Mouse (Mus musculus): ENCODE results near the gene Gpcpd1. TPM values are rescaled to one million over a fixed set of nuclear protein-coding genes. Genes with fewer than 3 reads are reported as not detected.

The Gpcpd1 gene
- polyA plus RNA-seq, 1 experiment from 2014 or later = 31.3 TPM

DNA sequence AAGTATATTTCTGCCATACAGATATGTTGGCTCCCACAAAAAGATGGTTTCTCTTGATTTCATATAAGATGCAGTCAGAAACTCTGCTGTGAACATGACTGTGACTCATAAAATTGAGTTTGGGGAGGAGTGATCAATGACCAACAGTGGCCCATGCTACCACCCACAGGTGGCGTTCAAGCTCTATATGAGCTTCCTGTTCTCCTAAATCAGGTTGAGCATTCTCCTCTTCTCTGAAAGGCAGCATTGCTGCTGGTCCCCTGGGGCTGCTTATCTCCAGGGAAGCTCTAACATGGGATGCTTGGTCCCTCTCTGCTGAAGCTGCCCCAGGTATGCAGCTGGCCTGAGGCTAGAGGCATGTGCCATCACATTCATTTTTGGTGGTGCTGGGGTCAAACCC lies 77.8 kb downstream of the Gpcpd1 start:
- no peaks in the 10 kb centered on the region for H3K27me3 ChIP-seq (ENCODE audit: control insufficient read depth, insufficient read depth, low read depth, low read length)
- ATAC-seq (ENCODE audit: low read depth) = no peak
- H3K27ac ChIP-seq (ENCODE audit: low read length) = no peak overlapping the region
- no peaks in the 10 kb centered on the region; the same call in 1 of the 2 replicates for H3K4me1 ChIP-seq (replicated peaks; ENCODE audit: control insufficient read depth, insufficient read depth, low read length)
- no peak overlapping the region for H3K4me3 ChIP-seq (ENCODE audit: low read length)
- H3K9ac ChIP-seq (ENCODE audit: low read length) = no peak overlapping the region
- no peak overlapping the region for H3K4me2 ChIP-seq (ENCODE audit: low read depth, low read length)
- WGBS = 90% methylated on average over 1 of the region's 1 CpGs
- no peaks in the 10 kb centered on the region for H3K9me3 ChIP-seq (ENCODE audit: control insufficient read depth, low read length)
- H3K36me3 ChIP-seq (ENCODE audit: control insufficient read depth, insufficient read depth, low read length) = no peaks in the 10 kb centered on the region

DNA sequence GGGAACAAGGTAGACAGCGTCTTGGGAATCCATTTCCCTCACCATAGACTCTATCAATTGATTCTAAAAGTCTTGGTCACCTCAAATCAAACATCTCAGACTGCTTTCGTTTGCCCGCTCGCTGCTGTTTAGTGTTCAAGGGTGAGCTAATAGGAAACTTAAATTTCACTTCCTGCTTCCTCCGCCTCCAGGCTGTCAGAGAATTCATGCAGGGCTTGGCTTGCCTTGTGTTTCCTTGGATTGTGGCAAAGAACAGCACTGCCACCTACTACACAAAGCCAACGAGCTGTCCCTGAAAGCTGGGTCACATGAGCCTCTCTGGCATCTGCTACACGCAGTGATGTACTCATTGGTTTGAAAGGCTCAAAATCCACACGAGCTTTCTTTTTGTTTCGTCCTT lies 78.3 kb downstream of the Gpcpd1 start:
- Histone ChIP-seq H3K36me3 (ENCODE audit: control insufficient read depth, insufficient read depth, low read length) (no peaks in the 10 kb centered on the region), H3K9ac (ENCODE audit: low read length) (no peak overlapping the region), H3K27me3 (ENCODE audit: control insufficient read depth, insufficient read depth, low read depth, low read length) (no peaks in the 10 kb centered on the region), H3K4me3 (ENCODE audit: low read length) (no peak overlapping the region), H3K9me3 (ENCODE audit: control insufficient read depth, low read length) (no peaks in the 10 kb centered on the region), H3K4me1 (replicated peaks; ENCODE audit: control insufficient read depth, insufficient read depth, low read length) (no peaks in the 10 kb centered on the region; the same call in 1 of the 2 replicates), H3K27ac (ENCODE audit: low read length) (no peak overlapping the region), H3K4me2 (ENCODE audit: low read depth, low read length) (no peak overlapping the region)
- WGBS = 66% methylated on average over 9 of the region's 9 CpGs
- ATAC-seq (ENCODE audit: low read depth) = no peak

DNA sequence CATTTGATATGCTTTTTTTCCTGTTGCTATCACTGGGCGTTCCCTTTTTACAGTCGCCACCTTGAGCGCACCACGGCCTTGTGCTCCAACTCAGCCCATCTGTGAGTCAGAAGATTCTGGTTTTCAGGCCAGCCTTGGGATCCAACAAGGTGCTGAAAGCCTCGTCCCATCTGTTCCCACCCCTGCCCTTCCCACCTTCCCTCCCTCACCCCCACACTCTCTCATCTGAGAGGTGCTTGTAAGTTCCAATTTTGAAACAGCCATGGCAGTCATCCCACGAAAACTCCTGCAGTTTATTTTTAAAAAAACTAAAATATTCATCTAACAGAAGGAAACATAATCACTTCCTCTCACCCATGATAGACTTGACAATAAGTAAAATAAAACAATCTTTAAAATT lies 80.0 kb downstream of the Gpcpd1 start:
- peak overlapping the region; percentile 16; the same call in 1 of the 2 replicates for H3K27ac ChIP-seq (ENCODE audit: low read length)
- H3K4me2 ChIP-seq (ENCODE audit: low read depth, low read length) = peak overlapping the region; percentile 4; the same call in 1 of the 2 replicates
- no peak overlapping the region; the same call in 1 of the 2 replicates for H3K4me3 ChIP-seq (ENCODE audit: low read length)
- H3K9ac ChIP-seq (ENCODE audit: low read length) = no peak overlapping the region
- H3K9me3 ChIP-seq (ENCODE audit: control insufficient read depth, low read length) = no peaks in the 10 kb centered on the region
- no peaks in the 10 kb centered on the region for H3K36me3 ChIP-seq (ENCODE audit: control insufficient read depth, insufficient read depth, low read length)
- no peaks in the 10 kb centered on the region; the same call in 1 of the 2 replicates for H3K4me1 ChIP-seq (replicated peaks; ENCODE audit: control insufficient read depth, insufficient read depth, low read length)
- ATAC-seq (ENCODE audit: low read depth) = no peak
- H3K27me3 ChIP-seq (ENCODE audit: control insufficient read depth, insufficient read depth, low read depth, low read length) = no peaks in the 10 kb centered on the region
- WGBS = 26% methylated on average over 6 of the region's 6 CpGs

DNA sequence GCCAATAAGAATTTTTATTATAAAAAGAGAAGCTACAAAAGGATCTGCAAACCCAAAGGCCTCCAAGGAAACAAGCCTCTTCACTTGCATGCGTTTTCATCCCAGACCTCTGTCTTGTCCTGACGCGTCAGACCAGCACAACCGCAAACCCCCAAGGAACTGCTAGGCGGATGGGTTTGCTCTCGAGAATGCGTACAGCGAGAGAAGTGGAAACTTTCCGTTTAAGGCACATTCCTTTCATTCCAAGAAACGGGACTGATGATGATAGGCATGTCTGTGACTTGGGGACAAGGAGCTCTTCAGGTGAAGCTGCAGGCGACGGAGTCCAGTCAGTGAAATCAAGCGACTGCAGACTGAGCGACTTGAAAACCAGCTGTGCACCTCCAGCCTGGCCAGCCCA lies 80.4 kb downstream of the Gpcpd1 start:
- no peaks in the 10 kb centered on the region for H3K36me3 ChIP-seq (ENCODE audit: control insufficient read depth, insufficient read depth, low read length)
- no peak for ATAC-seq (ENCODE audit: low read depth)
- H3K9me3 ChIP-seq (ENCODE audit: control insufficient read depth, low read length) = no peaks in the 10 kb centered on the region
- H3K4me2 ChIP-seq (ENCODE audit: low read depth, low read length) = peak overlapping the region; percentile 4; the same call in 1 of the 2 replicates
- 0 out of 2 replicates have a peak overlapping the region, but pooled peaks have one; percentile 16 for H3K27ac ChIP-seq (ENCODE audit: low read length)
- 20% methylated on average over 14 of the region's 14 CpGs for WGBS
- no peaks in the 10 kb centered on the region; the same call in 1 of the 2 replicates for H3K4me1 ChIP-seq (replicated peaks; ENCODE audit: control insufficient read depth, insufficient read depth, low read length)
- H3K4me3 ChIP-seq (ENCODE audit: low read length) = no peak overlapping the region; the same call in 1 of the 2 replicates
- no peak overlapping the region for H3K9ac ChIP-seq (ENCODE audit: low read length)
- H3K27me3 ChIP-seq (ENCODE audit: control insufficient read depth, insufficient read depth, low read depth, low read length) = no peaks in the 10 kb centered on the region

DNA sequence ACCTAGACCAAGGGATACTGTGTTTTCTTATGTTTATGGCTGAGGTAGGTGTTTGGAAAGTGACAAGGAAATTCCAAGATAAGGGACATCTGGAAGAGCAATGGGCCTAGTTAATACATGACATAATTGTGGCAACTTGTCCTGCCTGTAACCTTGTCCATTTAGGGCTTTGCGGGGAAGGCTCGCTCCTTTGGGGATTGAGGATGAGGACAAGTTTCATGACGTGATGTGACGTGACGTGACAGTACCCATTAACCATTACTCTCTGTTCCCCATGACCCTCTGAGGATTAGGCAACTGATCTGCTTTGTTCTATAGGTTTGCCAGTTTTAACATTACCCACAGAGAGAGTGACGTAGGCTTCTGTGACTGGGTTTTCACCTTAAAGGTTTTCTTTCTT lies 81.7 kb downstream of the Gpcpd1 start:
- ATAC-seq (ENCODE audit: low read depth) = no peak
- Histone ChIP-seq H3K36me3 (ENCODE audit: control insufficient read depth, insufficient read depth, low read length) (no peaks in the 10 kb centered on the region), H3K4me1 (replicated peaks; ENCODE audit: control insufficient read depth, insufficient read depth, low read length) (no peaks in the 10 kb centered on the region; the same call in 1 of the 2 replicates), H3K9ac (ENCODE audit: low read length) (no peak overlapping the region), H3K4me3 (ENCODE audit: low read length) (no peak overlapping the region), H3K27ac (ENCODE audit: low read length) (no peak overlapping the region), H3K9me3 (ENCODE audit: control insufficient read depth, low read length) (no peaks in the 10 kb centered on the region), H3K27me3 (ENCODE audit: control insufficient read depth, insufficient read depth, low read depth, low read length) (no peaks in the 10 kb centered on the region), H3K4me2 (ENCODE audit: low read depth, low read length) (no peak overlapping the region)
- WGBS = 92% methylated on average over 6 of the region's 6 CpGs

DNA sequence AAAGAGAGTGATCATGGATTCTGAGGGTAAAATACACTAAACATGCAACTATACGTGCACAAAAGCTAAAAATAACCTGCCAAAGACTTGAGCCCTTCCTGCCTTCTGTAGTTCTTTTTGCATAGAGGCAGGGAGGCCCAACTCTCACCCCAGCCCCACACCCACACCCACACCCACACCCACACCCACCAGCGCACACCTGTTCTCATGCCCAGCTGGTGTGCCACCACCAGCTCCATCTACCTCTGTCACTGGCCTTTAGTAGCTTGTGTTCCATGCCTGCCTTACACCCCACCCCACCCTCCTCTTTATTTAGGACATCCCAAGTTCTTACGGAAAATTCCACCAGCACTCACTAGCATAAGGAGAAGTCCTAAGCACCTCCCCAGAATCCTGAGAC lies 89.2 kb downstream of the Gpcpd1 start:
- no peak for ATAC-seq (ENCODE audit: low read depth)
- Histone ChIP-seq H3K36me3 (ENCODE audit: control insufficient read depth, insufficient read depth, low read length) (no peaks in the 10 kb centered on the region), H3K4me1 (replicated peaks; ENCODE audit: control insufficient read depth, insufficient read depth, low read length) (no peaks in the 10 kb centered on the region), H3K9ac (ENCODE audit: low read length) (no peak overlapping the region), H3K4me2 (ENCODE audit: low read depth, low read length) (no peak overlapping the region), H3K27ac (ENCODE audit: low read length) (no peak overlapping the region), H3K9me3 (ENCODE audit: control insufficient read depth, low read length) (no peaks in the 10 kb centered on the region), H3K4me3 (ENCODE audit: low read length) (no peak overlapping the region), H3K27me3 (ENCODE audit: control insufficient read depth, insufficient read depth, low read depth, low read length) (no peaks in the 10 kb centered on the region)
- 73% methylated on average over 3 of the region's 3 CpGs for WGBS

DNA sequence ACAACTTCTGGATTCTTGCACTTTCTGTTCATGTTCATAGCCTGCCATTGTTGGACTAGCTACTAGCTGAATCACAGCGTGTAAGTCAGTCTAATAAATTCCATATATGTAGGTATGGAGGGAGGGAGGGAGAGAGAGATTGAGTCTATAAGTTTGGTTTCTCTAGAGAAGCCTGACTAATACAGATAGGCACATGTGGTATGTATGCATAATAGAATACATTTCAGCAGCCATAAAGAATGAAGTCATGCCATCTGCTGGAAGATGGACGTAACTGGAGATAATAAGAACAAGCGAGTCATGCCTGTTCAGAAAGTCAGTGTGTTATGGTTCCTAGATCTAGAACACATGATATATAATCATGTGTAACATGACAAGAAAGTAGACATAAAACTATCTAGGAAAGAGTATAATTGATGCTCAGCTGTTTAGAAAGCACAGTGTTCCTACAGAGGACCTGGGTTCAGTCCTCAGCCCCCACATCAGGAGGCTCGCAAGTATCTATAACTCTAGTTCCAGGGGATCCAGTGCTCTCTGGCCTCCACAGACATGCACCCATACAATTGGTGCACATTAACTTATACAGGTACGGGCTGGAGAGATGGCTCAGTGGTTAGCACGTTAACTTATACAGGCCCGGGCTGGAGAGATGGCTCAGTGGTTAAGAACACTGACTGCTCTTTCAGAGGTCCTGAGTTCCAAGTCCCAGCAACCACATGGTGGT lies 90.0 kb downstream of the Gpcpd1 start:
- ATAC-seq (ENCODE audit: low read depth) = 0 out of 2 replicates have a peak, but pooled peaks have one; percentile 41
- 75% methylated on average over 7 of the region's 7 CpGs for WGBS
- no peak overlapping the region for H3K9ac ChIP-seq (ENCODE audit: low read length)

DNA sequence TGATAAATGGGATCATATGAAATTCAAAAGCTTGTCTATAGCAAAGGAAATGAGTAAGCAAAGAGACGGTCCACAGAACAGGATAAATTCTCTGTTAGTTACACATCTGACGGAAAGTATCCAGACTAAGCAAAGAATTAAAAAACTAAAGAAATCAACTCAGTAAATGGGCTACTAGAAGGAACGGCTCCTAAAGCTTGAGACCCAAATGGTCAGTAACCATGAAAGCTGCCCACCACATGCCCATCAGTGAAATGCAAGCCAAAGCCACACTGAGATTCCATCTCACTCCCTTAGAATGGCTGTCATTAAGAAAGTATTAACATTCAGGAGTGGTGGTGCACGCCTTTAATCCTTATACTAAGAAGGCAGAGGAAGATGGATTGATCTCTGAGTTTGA lies 94.3 kb downstream of the Gpcpd1 start:
- H3K9me3 ChIP-seq (ENCODE audit: control insufficient read depth, low read length) = no peaks in the 10 kb centered on the region
- H3K4me2 ChIP-seq (ENCODE audit: low read depth, low read length) = no peak overlapping the region
- no peaks in the 10 kb centered on the region for H3K36me3 ChIP-seq (ENCODE audit: control insufficient read depth, insufficient read depth, low read length)
- no peak overlapping the region for H3K27ac ChIP-seq (ENCODE audit: low read length)
- H3K4me1 ChIP-seq (replicated peaks; ENCODE audit: control insufficient read depth, insufficient read depth, low read length) = no peaks in the 10 kb centered on the region
- 75% methylated on average over 4 of the region's 4 CpGs for WGBS
- no peak for ATAC-seq (ENCODE audit: low read depth)
- H3K27me3 ChIP-seq (ENCODE audit: control insufficient read depth, insufficient read depth, low read depth, low read length) = no peaks in the 10 kb centered on the region
- H3K4me3 ChIP-seq (ENCODE audit: low read length) = no peak overlapping the region
- no peak overlapping the region for H3K9ac ChIP-seq (ENCODE audit: low read length)

More for the DNA sequence above, 90.0 kb downstream of the Gpcpd1 start:
- Histone ChIP-seq H3K36me3 (ENCODE audit: control insufficient read depth, insufficient read depth, low read length) (no peaks in the 10 kb centered on the region), H3K27ac (ENCODE audit: low read length) (no peak overlapping the region), H3K4me2 (ENCODE audit: low read depth, low read length) (no peak overlapping the region), H3K4me3 (ENCODE audit: low read length) (no peak overlapping the region), H3K4me1 (replicated peaks; ENCODE audit: control insufficient read depth, insufficient read depth, low read length) (no peaks in the 10 kb centered on the region), H3K9me3 (ENCODE audit: control insufficient read depth, low read length) (no peaks in the 10 kb centered on the region), H3K27me3 (ENCODE audit: control insufficient read depth, insufficient read depth, low read depth, low read length) (no peaks in the 10 kb centered on the region)

DNA sequence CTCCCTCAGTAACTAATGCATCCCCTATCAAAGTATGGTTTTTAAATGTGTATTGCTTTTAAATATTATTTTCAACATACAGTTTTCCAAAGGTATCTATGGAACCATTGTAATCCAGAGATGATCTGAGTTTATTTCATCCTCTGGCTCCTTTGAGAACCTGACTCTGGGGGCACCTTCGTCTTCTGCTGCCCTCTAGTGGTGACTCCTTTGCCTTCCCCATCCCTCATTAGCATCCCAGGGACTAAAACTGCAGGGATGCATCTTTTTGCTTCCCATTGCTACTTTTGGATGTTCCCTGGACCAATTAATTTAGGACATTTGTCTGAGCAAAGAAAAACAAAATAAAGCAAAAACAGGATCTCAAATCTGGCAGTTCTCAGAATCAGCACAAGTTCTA lies 102.1 kb downstream of the Gpcpd1 start:
- H3K4me1 ChIP-seq (replicated peaks; ENCODE audit: control insufficient read depth, insufficient read depth, low read length) = no peaks in the 10 kb centered on the region
- no peaks in the 10 kb centered on the region for H3K36me3 ChIP-seq (ENCODE audit: control insufficient read depth, insufficient read depth, low read length)
- no peaks in the 10 kb centered on the region for H3K9me3 ChIP-seq (ENCODE audit: control insufficient read depth, low read length)
- WGBS = 0% methylated on average over 1 of the region's 1 CpGs
- H3K27me3 ChIP-seq (ENCODE audit: control insufficient read depth, insufficient read depth, low read depth, low read length) = no peaks in the 10 kb centered on the region
- H3K4me2 ChIP-seq (ENCODE audit: low read depth, low read length) = no peak overlapping the region
- ATAC-seq (ENCODE audit: low read depth) = no peak
- no peak overlapping the region for H3K9ac ChIP-seq (ENCODE audit: low read length)
- no peak overlapping the region for H3K27ac ChIP-seq (ENCODE audit: low read length)
- H3K4me3 ChIP-seq (ENCODE audit: low read length) = no peak overlapping the region

All from lung, embryonic 16.5 days (tissue).